Mouse (Mus musculus) hindbrain, embryonic 12.5 days (tissue): ENCODE data around the gene Spem1. TPM values are rescaled to one million over a fixed set of nuclear protein-coding genes. Genes with fewer than 3 reads are reported as not detected.
A peak's percentile ranks its signal among the peaks of the same experiment; 100 is the strongest.

Experiments
- ATAC-seq: fragments of 200-750 bp; cut with Nextera tagmentation; 2 replicates; pipeline ENCODE4 v1.8.0; 2017; ENCODE audit warnings: moderate TSS enrichment; ENCODE audit not compliant: low FRiP score
- H3K27ac ChIP-seq: fragments of 300-500 bp; sonication (generic); 2 replicates; pipeline ENCODE4 v1.5.1; 2016; ENCODE audit warnings: mild to moderate bottlenecking
- H3K27me3 ChIP-seq: fragments of 300-500 bp; sonication (generic); 2 replicates; pipeline ENCODE4 v1.6.1; 2016; ENCODE audit warnings: mild to moderate bottlenecking
- H3K36me3 ChIP-seq: fragments of 300-500 bp; sonication (generic); 2 replicates; pipeline ENCODE4 v1.6.1; 2016; ENCODE audit warnings: mild to moderate bottlenecking
- H3K4me1 ChIP-seq: fragments of 300-500 bp; sonication (generic); 2 replicates; pipeline ENCODE4 v1.6.1; 2016
- H3K4me2 ChIP-seq: fragments of 300-500 bp; sonication (generic); replicated peaks from 2 replicates; pipeline ENCODE4 v1.6.1; 2016; ENCODE audit warnings: mild to moderate bottlenecking
- H3K4me3 ChIP-seq: fragments of 300-500 bp; sonication (generic); 2 replicates; pipeline ENCODE4 v1.5.1; 2016; ENCODE audit warnings: mild to moderate bottlenecking
- H3K9ac ChIP-seq: fragments of 300-500 bp; sonication (generic); 2 replicates; pipeline ENCODE4 v1.6.1; 2016; ENCODE audit warnings: mild to moderate bottlenecking, moderate library complexity
- H3K9me3 ChIP-seq: fragments of 300-500 bp; sonication (generic); replicated peaks from 2 replicates; pipeline ENCODE4 v1.6.1; 2016; ENCODE audit warnings: mild to moderate bottlenecking
- WGBS: fragments of 180-500 bp; shearing (Covaris S2); methylation state at CpG from one replicate; pipeline ENCODE4 v1.1.7; 2016; 5-methylcytosine and 5-hydroxymethylcytosine counted together
- polyA plus RNA-seq: library from polyadenylated mRNA; unstranded; fragments of >200 nt; fragmentation: Nextera tagmentation; extraction: Ambion mirVana; gene quantifications from 2 replicates; pipeline ENCODE4 v1.2.1, GENCODE M21; 2016

Spem1 gene
- polyA plus RNA-seq, 1 experiment from 2014 or later: 0.21 TPM

DNA sequence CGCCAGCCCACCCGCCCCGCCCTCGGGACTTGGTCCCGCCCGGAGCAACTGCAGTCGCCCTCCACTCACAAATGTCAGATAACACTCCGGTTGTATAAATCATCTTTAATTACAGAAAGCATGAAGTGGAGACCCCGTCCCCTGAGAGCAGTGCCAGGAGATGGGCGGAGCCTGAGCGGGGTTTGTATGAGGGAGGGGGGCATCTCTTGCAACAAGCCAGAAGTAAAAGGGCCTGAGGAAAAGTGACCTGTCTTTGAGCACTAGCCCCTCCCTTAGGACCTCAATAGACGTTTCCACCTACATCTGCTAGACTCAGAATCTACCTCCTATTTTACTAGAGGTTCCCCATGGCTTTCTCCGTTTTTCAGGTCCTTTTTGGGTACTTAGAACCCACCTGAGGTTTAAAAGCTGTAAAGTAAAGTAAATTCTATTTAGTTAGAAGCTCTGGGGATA, 26.0 kb downstream of the Spem1 start:
- H3K4me1 ChIP-seq: peaks cover 30% of the 10 kb centered on the region
- H3K4me3 ChIP-seq: peak overlapping the region; percentile 38
- no peaks in the 10 kb centered on the region for H3K36me3 ChIP-seq
- ATAC-seq: no peak
- H3K27ac ChIP-seq: no peak overlapping the region
- 5% methylated on average over 13 of the region's 13 CpGs for WGBS
- H3K4me2 ChIP-seq: peak overlapping the region; percentile 74
- no peaks in the 10 kb centered on the region for H3K9me3 ChIP-seq
- H3K27me3 ChIP-seq: peaks cover 44% of the 10 kb centered on the region
- H3K9ac ChIP-seq: peak overlapping the region; percentile 55; the same call in 1 of the 2 replicates

DNA sequence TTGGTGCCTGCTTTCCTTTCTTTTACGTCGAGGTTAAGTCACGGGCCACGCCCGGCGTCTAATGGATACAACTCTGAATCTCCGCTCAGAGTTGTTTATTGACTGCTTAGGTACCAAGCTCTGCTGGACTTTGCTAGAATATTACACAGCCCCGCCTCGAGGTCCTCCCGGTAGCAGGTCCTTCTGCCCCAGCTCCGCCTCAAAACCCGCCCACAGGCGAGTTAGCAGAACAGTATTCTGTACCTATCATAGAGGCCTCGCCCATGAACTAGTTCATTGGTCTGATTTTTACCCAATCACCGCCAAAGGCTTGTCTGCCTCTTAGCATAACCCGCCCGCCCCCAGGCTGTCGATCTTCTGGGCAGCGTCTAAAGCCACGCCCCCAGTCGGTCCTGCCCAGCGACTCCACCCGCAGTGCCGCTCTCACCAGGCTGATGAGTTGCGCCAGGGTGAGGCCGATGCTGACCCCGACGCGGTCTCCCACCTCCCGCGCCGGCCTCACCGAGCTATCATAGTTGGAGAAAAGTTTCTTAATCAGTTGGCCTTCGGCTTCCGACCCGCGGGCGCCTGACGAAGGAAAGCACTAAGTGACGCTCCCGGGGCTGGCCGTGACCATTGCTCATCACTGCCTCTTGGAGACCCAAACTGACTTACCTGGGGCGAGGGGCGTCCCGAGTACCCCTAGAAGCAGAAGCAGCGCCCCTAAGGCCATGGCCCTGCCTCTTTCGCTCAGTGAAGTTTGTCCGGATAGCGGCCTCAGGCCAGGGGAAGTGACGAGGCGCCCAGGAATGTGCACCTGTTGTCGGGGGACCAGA, 26.6 kb downstream of the Spem1 start, which contains the start of gene Chrnb1:
Gene Chrnb1, minus strand, starts transcription at position 776 of the 815 bp plus-strand sequence.
- ATAC-seq: peak; percentile 91
- 2% methylated on average over 52 of the region's 52 CpGs for WGBS
- peak within 1 kb of the TSS; percentile 74 for H3K4me2 ChIP-seq
- H3K36me3 ChIP-seq: no peaks in the 10 kb centered on the region
- peak within 1 kb of the TSS; percentile 38 for H3K4me3 ChIP-seq
- peaks cover 44% of the 10 kb centered on the region for H3K27me3 ChIP-seq
- H3K9me3 ChIP-seq: no peaks in the 10 kb centered on the region
- H3K27ac ChIP-seq: no peak within 1 kb of the TSS
- H3K9ac ChIP-seq: peak within 1 kb of the TSS; percentile 55
- peaks cover 26% of the 10 kb centered on the region for H3K4me1 ChIP-seq

GRCm38 (mm10) chr11:69793429-69793828, 28.6 kb downstream of the Spem1 start:
- peaks cover 9% of the 10 kb centered on the region for H3K4me1 ChIP-seq
- WGBS: 70% methylated on average over 5 of the region's 5 CpGs
- peaks cover 44% of the 10 kb centered on the region for H3K27me3 ChIP-seq
- no peak for ATAC-seq
- no peak overlapping the region for H3K4me2 ChIP-seq
- no peak overlapping the region for H3K9ac ChIP-seq
- H3K36me3 ChIP-seq: no peaks in the 10 kb centered on the region
- no peak overlapping the region for H3K27ac ChIP-seq
- no peak overlapping the region for H3K4me3 ChIP-seq
- no peaks in the 10 kb centered on the region for H3K9me3 ChIP-seq

DNA sequence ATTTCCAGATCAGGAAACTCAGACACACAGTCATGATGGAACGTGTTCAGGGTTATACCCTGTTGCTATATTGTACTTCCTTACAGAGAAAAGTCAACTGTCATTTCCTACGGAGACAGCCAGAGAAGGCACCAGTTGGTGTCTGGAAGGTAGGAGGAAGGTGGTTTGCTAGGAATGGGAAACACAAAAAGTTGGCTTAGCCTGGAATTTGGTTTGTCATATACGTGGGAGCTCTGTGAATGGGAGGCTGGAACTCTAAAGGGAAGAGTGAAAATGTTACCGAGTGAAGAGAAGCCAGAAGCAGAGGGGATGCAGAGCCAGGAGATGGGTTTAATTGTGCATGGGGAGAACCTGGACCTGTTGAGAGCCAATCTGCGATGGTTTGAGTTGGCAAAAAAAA, 30.6 kb downstream of the Spem1 start:
- peaks cover 27% of the 10 kb centered on the region for H3K27me3 ChIP-seq
- ATAC-seq: no peak
- no peak overlapping the region for H3K27ac ChIP-seq
- 75% methylated on average over 5 of the region's 5 CpGs for WGBS
- no peak overlapping the region for H3K4me3 ChIP-seq
- peaks cover 9% of the 10 kb centered on the region for H3K4me1 ChIP-seq
- H3K36me3 ChIP-seq: no peaks in the 10 kb centered on the region
- H3K9me3 ChIP-seq: no peaks in the 10 kb centered on the region
- no peak overlapping the region for H3K4me2 ChIP-seq
- H3K9ac ChIP-seq: no peak overlapping the region

DNA sequence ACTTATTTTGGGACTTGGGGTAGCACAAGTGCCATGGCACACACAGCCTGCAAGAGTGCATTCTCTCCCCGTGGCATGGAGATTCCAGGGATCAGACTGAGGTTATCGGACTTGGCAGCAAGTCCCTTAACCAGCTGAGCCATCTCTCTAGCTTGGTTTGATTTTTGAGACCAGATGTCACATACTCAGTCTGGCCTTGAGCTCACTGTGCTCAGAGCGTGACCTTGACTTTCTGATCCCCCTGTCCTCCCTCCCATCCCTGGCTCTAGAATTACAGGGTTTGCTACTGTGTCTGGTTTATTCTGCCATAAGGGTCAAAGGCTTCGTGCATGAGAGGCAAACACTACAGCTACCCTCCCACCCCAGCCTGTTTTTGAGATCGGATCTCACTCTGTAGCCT, 32.5 kb downstream of the Spem1 start:
- no peak for ATAC-seq
- H3K9me3 ChIP-seq: no peaks in the 10 kb centered on the region
- no peak overlapping the region for H3K9ac ChIP-seq
- peaks cover 19% of the 10 kb centered on the region; the same call in 1 of the 2 replicates for H3K27me3 ChIP-seq
- H3K4me3 ChIP-seq: no peak overlapping the region
- 72% methylated on average over 5 of the region's 5 CpGs for WGBS
- no peak overlapping the region for H3K4me2 ChIP-seq
- H3K4me1 ChIP-seq: no peaks in the 10 kb centered on the region
- H3K27ac ChIP-seq: no peak overlapping the region
- no peaks in the 10 kb centered on the region for H3K36me3 ChIP-seq

DNA sequence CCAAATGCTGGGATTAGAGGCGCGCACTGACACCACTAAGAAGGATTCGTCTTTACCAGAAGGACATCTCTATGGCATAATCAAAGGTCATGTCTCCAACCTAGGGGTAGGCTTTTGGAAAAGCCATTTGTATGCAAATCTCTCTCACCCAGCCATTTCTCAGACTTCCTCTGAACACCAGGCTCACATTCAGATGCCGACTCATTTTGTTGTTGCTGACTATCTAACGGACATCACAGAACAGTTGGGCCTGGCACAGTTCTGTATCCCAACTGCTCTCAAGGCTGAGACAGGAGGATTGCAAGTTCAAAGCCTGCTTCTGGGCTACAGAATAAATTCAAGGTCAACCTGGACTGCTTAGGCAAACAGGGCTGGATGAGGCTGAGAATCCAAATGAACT, 34.7 kb downstream of the Spem1 start:
- Histone ChIP-seq H3K27me3 (0 out of 2 replicates have a peak, but pooled peaks cover 5% of the 10 kb centered on the region), H3K36me3 (no peaks in the 10 kb centered on the region), H3K9me3 (no peaks in the 10 kb centered on the region), H3K27ac (no peak overlapping the region), H3K4me3 (no peak overlapping the region), H3K4me1 (no peaks in the 10 kb centered on the region), H3K4me2 (no peak overlapping the region), H3K9ac (no peak overlapping the region)
- 81% methylated on average over 5 of the region's 5 CpGs for WGBS
- ATAC-seq: no peak

DNA sequence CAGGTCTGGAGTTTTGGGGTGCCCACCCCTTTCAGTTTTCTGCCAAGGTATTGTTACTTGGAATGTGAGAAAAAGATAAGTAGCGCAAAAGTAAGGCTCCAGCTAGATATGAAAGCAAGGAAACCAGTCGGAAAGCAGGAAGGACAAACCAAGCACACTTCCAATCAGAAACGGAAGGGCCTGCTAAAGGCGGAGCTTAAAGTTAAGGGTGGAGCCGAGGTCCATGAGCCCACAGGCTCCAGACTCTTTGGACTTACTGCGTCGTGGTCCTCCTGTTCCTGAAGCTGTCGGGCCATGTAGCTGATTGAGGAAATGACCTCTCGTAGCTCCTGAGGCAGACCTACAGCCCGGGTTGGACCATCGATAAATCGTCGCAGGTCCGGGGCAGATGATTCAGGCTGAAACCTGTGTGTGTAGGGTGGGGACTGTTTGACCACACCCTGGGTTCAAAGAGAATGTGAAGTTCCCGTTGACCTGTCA, 37.1 kb downstream of the Spem1 start:
- H3K27me3 ChIP-seq: peaks cover 5% of the 10 kb centered on the region; the same call in 1 of the 2 replicates
- 0 out of 2 replicates have a peak, but pooled peaks cover 4% of the 10 kb centered on the region for H3K4me1 ChIP-seq
- H3K9me3 ChIP-seq: no peaks in the 10 kb centered on the region
- H3K4me2 ChIP-seq: 0 out of 2 replicates have a peak overlapping the region, but pooled peaks have one; percentile 13
- H3K27ac ChIP-seq: no peak overlapping the region
- no peak overlapping the region for H3K4me3 ChIP-seq
- ATAC-seq: no peak
- WGBS: 49% methylated on average over 15 of the region's 15 CpGs
- H3K36me3 ChIP-seq: no peaks in the 10 kb centered on the region
- H3K9ac ChIP-seq: no peak overlapping the region

DNA sequence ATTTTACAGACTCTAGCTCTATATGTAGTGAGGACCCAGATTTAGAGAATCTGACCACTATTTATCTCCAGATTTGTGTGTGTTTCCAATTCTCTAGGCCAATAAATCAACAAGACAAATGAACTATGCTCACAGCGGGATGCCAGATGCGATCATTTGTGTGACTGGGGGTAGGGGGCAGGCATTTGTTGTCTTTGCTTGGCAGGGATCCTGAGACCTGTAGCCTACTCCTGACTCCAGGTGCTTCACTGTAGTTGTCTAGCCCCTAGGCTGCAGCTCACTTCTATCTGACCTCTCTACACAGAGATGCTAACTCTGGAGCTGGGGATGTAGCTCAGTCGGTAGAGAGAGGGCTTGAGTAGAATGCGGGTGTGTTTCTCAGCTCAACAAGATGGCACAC, 40.2 kb downstream of the Spem1 start:
- Histone ChIP-seq H3K27ac (no peak overlapping the region), H3K27me3 (peaks cover 23% of the 10 kb centered on the region), H3K4me1 (0 out of 2 replicates have a peak, but pooled peaks cover 7% of the 10 kb centered on the region), H3K36me3 (no peaks in the 10 kb centered on the region), H3K9me3 (no peaks in the 10 kb centered on the region), H3K4me3 (no peak overlapping the region), H3K4me2 (no peak overlapping the region), H3K9ac (no peak overlapping the region)
- ATAC-seq: no peak
- 35% methylated on average over 4 of the region's 4 CpGs for WGBS

GRCm38 (mm10) chr11:69778985-69779384, 43.0 kb downstream of the Spem1 start:
- 63% methylated on average over 7 of the region's 7 CpGs for WGBS

GRCm38 (mm10) chr11:69778258-69778982, 43.6 kb downstream of the Spem1 start:
- H3K9me3 ChIP-seq: no peaks in the 10 kb centered on the region
- WGBS: 71% methylated on average over 23 of the region's 23 CpGs

More at GRCm38 (mm10) chr11:69778985-69779384, 43.0 kb downstream of the Spem1 start:
- H3K27me3 ChIP-seq: peaks cover 31% of the 10 kb centered on the region
- H3K4me2 ChIP-seq: no peak overlapping the region
- H3K9ac ChIP-seq: no peak overlapping the region
- H3K9me3 ChIP-seq: no peaks in the 10 kb centered on the region
- no peak overlapping the region for H3K4me3 ChIP-seq
- no peak for ATAC-seq
- H3K4me1 ChIP-seq: peaks cover 10% of the 10 kb centered on the region; the same call in 1 of the 2 replicates
- H3K27ac ChIP-seq: no peak overlapping the region
- H3K36me3 ChIP-seq: peaks cover 11% of the 10 kb centered on the region; the same call in 1 of the 2 replicates

DNA sequence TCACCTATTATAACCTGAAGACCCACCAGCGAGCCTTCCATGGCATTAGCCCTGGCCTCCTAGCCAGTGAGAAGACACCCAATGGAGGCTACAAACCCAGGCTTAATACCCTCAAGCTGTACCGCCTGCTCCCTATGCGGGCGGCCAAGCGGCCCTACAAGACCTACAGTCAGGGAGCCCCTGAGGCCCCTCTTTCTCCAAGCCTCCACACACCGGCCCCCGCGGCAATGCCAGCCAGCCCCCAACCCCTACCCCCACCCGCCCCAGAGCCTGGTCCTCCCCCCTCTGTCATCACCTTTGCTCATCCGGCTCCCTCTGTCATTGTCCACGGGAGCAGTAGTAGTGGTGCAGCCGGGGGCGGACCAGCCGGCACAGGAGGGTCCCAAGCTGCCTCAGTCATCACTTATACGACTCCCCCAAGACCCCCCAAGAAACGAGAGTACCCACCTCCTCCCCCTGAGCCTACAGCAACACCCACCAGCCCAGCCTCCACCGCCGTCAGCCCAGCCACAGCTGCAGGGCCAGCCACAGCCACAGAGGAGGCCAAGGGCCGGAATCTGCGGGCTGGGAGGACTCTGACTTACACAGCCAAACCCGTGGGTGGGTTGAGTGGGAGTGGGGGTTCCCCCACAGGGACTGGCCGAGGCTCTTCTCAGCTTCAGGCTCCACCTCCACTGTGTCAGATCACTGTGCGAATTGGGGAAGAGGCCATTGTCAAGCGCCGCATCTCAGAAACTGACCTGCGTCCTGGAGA, 44.3 kb downstream of the Spem1 start:
- 63% methylated on average over 25 of the region's 26 CpGs for WGBS
- Histone ChIP-seq H3K4me2 (no peak overlapping the region), H3K36me3 (peaks cover 11% of the 10 kb centered on the region; the same call in 1 of the 2 replicates), H3K27ac (no peak overlapping the region), H3K9me3 (no peaks in the 10 kb centered on the region), H3K27me3 (peaks cover 31% of the 10 kb centered on the region), H3K4me1 (peaks cover 10% of the 10 kb centered on the region; the same call in 1 of the 2 replicates), H3K4me3 (no peak overlapping the region), H3K9ac (no peak overlapping the region)
- ATAC-seq: no peak

More at GRCm38 (mm10) chr11:69778258-69778982, 43.6 kb downstream of the Spem1 start:
- Histone ChIP-seq H3K4me2 (no peak overlapping the region), H3K9ac (no peak overlapping the region), H3K4me1 (peaks cover 10% of the 10 kb centered on the region; the same call in 1 of the 2 replicates), H3K36me3 (peaks cover 11% of the 10 kb centered on the region; the same call in 1 of the 2 replicates), H3K27ac (no peak overlapping the region), H3K4me3 (no peak overlapping the region), H3K27me3 (peaks cover 31% of the 10 kb centered on the region)
- no peak for ATAC-seq
